Mouse (Mus musculus) MEL (cell line): ENCODE measurements at regions not wholly inside any gene's neighbourhood (a gene's known extent, or its start where the extent isn't known, plus 50 kb on each side); places are given as distances from the start of the nearest gene placed in this dataset.

ENCODE experiments used
- DNase-seq: peaks from one replicate; pipeline ENCODE4 v3.0.0; 2011; ENCODE audit warnings: low read depth, low spot score
- H3K27ac ChIP-seq: 2 replicates; pipeline ENCODE4 v1.5.1; 2012; ENCODE audit warnings: low read depth, mild to moderate bottlenecking, control low read depth, low read length, moderate library complexity; ENCODE audit not compliant: control insufficient read depth
- H3K27me3 ChIP-seq, 2 experiments: fragments of 150-350 bp in 1 of 2; sonication (generic) in 1 of 2; 2 replicates each; pipeline ENCODE4 v1.6.1; 2012; ENCODE audit warnings: low read length in 2 of 2, mild to moderate bottlenecking in 2 of 2, improper control_type of control experiment in 1 of 2, moderate library complexity in 1 of 2; ENCODE audit not compliant: insufficient read depth in 2 of 2, control insufficient read depth in 1 of 2
- H3K36me3 ChIP-seq, 2 experiments: 2 replicates each; pipeline ENCODE4 v1.6.1; 2012 to 2014; ENCODE audit warnings: low read length in 2 of 2, improper control_type of control experiment in 1 of 2, inconsistent platforms in 1 of 2, mild to moderate bottlenecking in 1 of 2; ENCODE audit not compliant: insufficient read depth in 2 of 2, control insufficient read depth in 1 of 2
- H3K4me1 ChIP-seq, 2 experiments: fragments of 150-350 bp in 1 of 2; sonication (generic) in 1 of 2; 2 replicates each; pipeline ENCODE4 v1.6.1; 2012; ENCODE audit warnings: low read length in 2 of 2, improper control_type of control experiment in 1 of 2, mild to moderate bottlenecking in 1 of 2; ENCODE audit not compliant: insufficient read depth in 2 of 2, control insufficient read depth in 1 of 2
- H3K4me3 ChIP-seq, 2 experiments: fragments of 150-350 bp in 1 of 2; sonication (generic) in 1 of 2; 2 replicates each; pipeline ENCODE4 v1.5.1; 2012; ENCODE audit warnings: low read depth in 2 of 2, low read length in 2 of 2, mild to moderate bottlenecking in 2 of 2, moderate library complexity in 2 of 2, control low read depth in 1 of 2, improper control_type of control experiment in 1 of 2; ENCODE audit not compliant: control insufficient read depth in 1 of 2, insufficient read depth in 1 of 2
- H3K79me2 ChIP-seq: 2 replicates; pipeline ENCODE4 v1.6.1; 2012; ENCODE audit warnings: mild to moderate bottlenecking, low read length, moderate library complexity; ENCODE audit not compliant: control insufficient read depth, poor library complexity, insufficient read depth
- H3K9ac ChIP-seq: 2 replicates; pipeline ENCODE4 v1.6.1; 2012; ENCODE audit warnings: low read depth, mild to moderate bottlenecking, control low read depth, low read length, moderate library complexity; ENCODE audit not compliant: control insufficient read depth, poor library complexity, severe bottlenecking
- H3K9me3 ChIP-seq: fragments of 150-350 bp; sonication (generic); replicated peaks from 2 replicates; pipeline ENCODE4 v1.6.1; 2012; ENCODE audit warnings: mild to moderate bottlenecking, low read length, improper control_type of control experiment, moderate library complexity; ENCODE audit not compliant: insufficient read depth
- BHLHE40 ChIP-seq: IDR thresholded peaks from 2 replicates; pipeline ENCODE4 v1.6.1; 2012; ENCODE audit warnings: low read depth, mild to moderate bottlenecking, inconsistent platforms, low read length, improper control_type of control experiment, borderline replicate concordance
- CHD1 ChIP-seq: IDR thresholded peaks from 2 replicates; pipeline ENCODE4 v1.6.1; 2012; ENCODE audit warnings: low read depth, mild to moderate bottlenecking, inconsistent platforms, low read length, improper control_type of control experiment
- CHD2 ChIP-seq: IDR thresholded peaks from 2 replicates; pipeline ENCODE4 v1.6.1; 2011; ENCODE audit warnings: low read length, improper control_type of control experiment
- CTCF ChIP-seq, 3 experiments: IDR thresholded peaks in 2 of 3; conservative IDR thresholded peaks in 1 of 3; 2 replicates each; pipeline ENCODE4 v1.5.1; 2011 to 2012; ENCODE audit warnings: low read length in 3 of 3, low read depth in 2 of 3, mild to moderate bottlenecking in 2 of 3, improper control_type of control experiment in 1 of 3, inconsistent platforms in 1 of 3, mixed read lengths in 1 of 3, moderate library complexity in 1 of 3; ENCODE audit not compliant: control insufficient read depth in 1 of 3, insufficient read depth in 1 of 3, poor library complexity in 1 of 3, severe bottlenecking in 1 of 3
- ELF1 ChIP-seq: IDR thresholded peaks from 2 replicates; pipeline ENCODE4 v1.6.1; 2014; ENCODE audit warnings: low read depth, mild to moderate bottlenecking, inconsistent platforms, low read length, improper control_type of control experiment, moderate library complexity
- ETS1 ChIP-seq: IDR thresholded peaks from 2 replicates; pipeline ENCODE4 v1.6.1; 2012; ENCODE audit warnings: low read depth, mild to moderate bottlenecking, inconsistent platforms, low read length, improper control_type of control experiment, moderate library complexity
- GABPA ChIP-seq: IDR thresholded peaks from 2 replicates; pipeline ENCODE4 v1.6.1; 2012; ENCODE audit warnings: low read depth, mild to moderate bottlenecking, inconsistent platforms, low read length, improper control_type of control experiment, moderate library complexity
- GATA1 ChIP-seq: IDR thresholded peaks from 2 replicates; pipeline ENCODE4 v1.6.1; 2011; ENCODE audit warnings: low read depth, low read length, improper control_type of control experiment
- HCFC1 ChIP-seq: IDR thresholded peaks from 2 replicates; pipeline ENCODE4 v1.6.1; 2012; ENCODE audit warnings: low read depth, mild to moderate bottlenecking, inconsistent platforms, low read length, improper control_type of control experiment, moderate library complexity
- JUND ChIP-seq: IDR thresholded peaks from 2 replicates; pipeline ENCODE4 v1.6.1; 2011; ENCODE audit warnings: low read depth, mild to moderate bottlenecking, improper control_type of control experiment, low read length
- KAT2A ChIP-seq: conservative IDR thresholded peaks from 2 replicates; pipeline ENCODE4 v1.6.1; 2012; ENCODE audit warnings: low read depth, low read length, improper control_type of control experiment, inconsistent platforms
- MEF2A ChIP-seq: IDR thresholded peaks from 2 replicates; pipeline ENCODE4 v1.6.1; 2014; ENCODE audit warnings: low read depth, mild to moderate bottlenecking, inconsistent platforms, low read length, improper control_type of control experiment; ENCODE audit not compliant: poor library complexity, insufficient replicate concordance, severe bottlenecking; ENCODE audit errors: extremely low read depth
- MYB ChIP-seq: IDR thresholded peaks from 2 replicates; pipeline ENCODE4 v1.6.1; 2011; ENCODE audit warnings: mild to moderate bottlenecking, low read depth, low read length, improper control_type of control experiment
- MYC ChIP-seq: IDR thresholded peaks from 2 replicates; pipeline ENCODE4 v1.6.1; 2011; ENCODE audit warnings: low read depth, mild to moderate bottlenecking, low read length, improper control_type of control experiment, moderate library complexity
- NELFE ChIP-seq: IDR thresholded peaks from 2 replicates; pipeline ENCODE4 v1.6.1; 2011; ENCODE audit warnings: low read depth, low read length, improper control_type of control experiment
- POLR2A ChIP-seq, 2 experiments: IDR thresholded peaks; 2 replicates each; pipeline ENCODE4 v1.6.1; 2011 to 2012; ENCODE audit warnings: low read length in 2 of 2, mild to moderate bottlenecking in 2 of 2, control low read depth in 1 of 2, improper control_type of control experiment in 1 of 2, low read depth in 1 of 2, moderate library complexity in 1 of 2; ENCODE audit not compliant: control insufficient read depth in 1 of 2, insufficient read depth in 1 of 2, poor library complexity in 1 of 2
- POLR2AphosphoS5 ChIP-seq: IDR thresholded peaks from 2 replicates; pipeline ENCODE4 v1.6.1; 2012; ENCODE audit warnings: low read depth, borderline replicate concordance, mild to moderate bottlenecking, inconsistent platforms, low read length, moderate library complexity, mixed read lengths
- RAD21 ChIP-seq: IDR thresholded peaks from 2 replicates; pipeline ENCODE4 v1.6.1; 2011; ENCODE audit warnings: mild to moderate bottlenecking, low read depth, low read length, improper control_type of control experiment
- RCOR1 ChIP-seq: IDR thresholded peaks from 2 replicates; pipeline ENCODE4 v1.6.1; 2012; ENCODE audit warnings: low read depth, mild to moderate bottlenecking, inconsistent platforms, low read length, improper control_type of control experiment
- SMC3 ChIP-seq: IDR thresholded peaks from 2 replicates; pipeline ENCODE4 v1.6.1; 2011; ENCODE audit warnings: low read depth, low read length, improper control_type of control experiment
- TAL1 ChIP-seq: IDR thresholded peaks from 2 replicates; pipeline ENCODE4 v1.6.1; 2012; ENCODE audit warnings: mild to moderate bottlenecking, inconsistent platforms, low read length, moderate library complexity, mixed read lengths
- UBTF ChIP-seq: IDR thresholded peaks from 2 replicates; pipeline ENCODE4 v1.6.1; 2012; ENCODE audit warnings: low read depth, mild to moderate bottlenecking, inconsistent platforms, low read length, improper control_type of control experiment, moderate library complexity, borderline replicate concordance; ENCODE audit not compliant: insufficient read depth
- USF1 ChIP-seq: IDR thresholded peaks from 2 replicates; pipeline ENCODE4 v1.6.1; 2014; ENCODE audit warnings: low read depth, mild to moderate bottlenecking, inconsistent platforms, low read length, improper control_type of control experiment, moderate library complexity
- USF2 ChIP-seq, 2 experiments: IDR thresholded peaks; 2 replicates each; pipeline ENCODE4 v1.6.1; 2011 to 2012; ENCODE audit warnings: improper control_type of control experiment in 2 of 2, low read length in 2 of 2, borderline replicate concordance in 1 of 2, inconsistent platforms in 1 of 2, low read depth in 1 of 2, mild to moderate bottlenecking in 1 of 2; ENCODE audit not compliant: insufficient read depth in 1 of 2
- ZC3H11A ChIP-seq: IDR thresholded peaks from 2 replicates; pipeline ENCODE4 v1.6.1; 2012; ENCODE audit warnings: low read depth, mild to moderate bottlenecking, inconsistent platforms, low read length, improper control_type of control experiment
- ZKSCAN1 ChIP-seq: IDR thresholded peaks from 2 replicates; pipeline ENCODE4 v1.6.1; 2012; ENCODE audit warnings: low read depth, mild to moderate bottlenecking, inconsistent platforms, low read length, improper control_type of control experiment, moderate library complexity
- ZMIZ1 ChIP-seq: IDR thresholded peaks from 2 replicates; pipeline ENCODE4 v1.6.1; 2012; ENCODE audit warnings: low read depth, mild to moderate bottlenecking, inconsistent platforms, low read length, improper control_type of control experiment, moderate library complexity
- ZNF384 ChIP-seq: IDR thresholded peaks from 2 replicates; pipeline ENCODE4 v1.6.1; 2012; ENCODE audit warnings: low read depth, mild to moderate bottlenecking, inconsistent platforms, low read length, improper control_type of control experiment

DNA sequence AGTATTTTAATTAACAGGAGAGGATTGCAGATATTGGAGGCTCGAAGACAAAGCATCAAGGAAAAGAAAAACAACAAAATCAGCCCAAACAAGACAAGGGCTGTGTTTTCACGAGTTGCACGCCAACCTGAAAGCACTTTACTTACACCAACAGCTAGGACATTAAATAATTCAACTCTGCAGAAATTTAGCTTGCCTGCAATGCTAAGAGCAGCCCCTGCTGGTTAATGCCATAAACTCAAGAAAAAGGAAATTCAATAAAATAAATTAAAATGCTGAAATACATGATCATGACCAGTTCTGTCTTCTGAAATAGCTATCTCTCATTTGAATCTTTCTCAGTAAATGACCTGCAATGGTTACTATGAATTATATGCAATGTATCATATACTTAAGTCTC, 271.7 kb upstream of the Robo2 start:
- Histone ChIP-seq H3K36me3 (no peaks in the 10 kb centered on the region), H3K4me3 (no peak overlapping the region), H3K27me3 (no peaks in the 10 kb centered on the region), H3K79me2 (no peaks in the 10 kb centered on the region), H3K27ac (no peak overlapping the region), H3K9ac (no peak overlapping the region), H3K9me3 (no peaks in the 10 kb centered on the region), H3K4me1 (no peaks in the 10 kb centered on the region)
- TF ChIP-seq POLR2AphosphoS5: no peak
- TF ChIP-seq USF1: no peak
- TF ChIP-seq MYB: no peak
- no peak for TF ChIP-seq ZKSCAN1
- no peak for TF ChIP-seq ZNF384
- TF ChIP-seq MEF2A: no peak
- TF ChIP-seq CHD2: no peak
- TF ChIP-seq RAD21: peak; percentile 43
- TF ChIP-seq GATA1: no peak
- TF ChIP-seq ELF1: no peak
- no peak for TF ChIP-seq BHLHE40
- no peak for TF ChIP-seq UBTF
- peak; percentile 47 for TF ChIP-seq SMC3
- no peak for TF ChIP-seq POLR2A (IDR thresholded peaks at IDR 0.05; ENCODE audit: control insufficient read depth in 1 of 2, insufficient read depth in 1 of 2, low read depth in 1 of 2, low read length in 2 of 2, poor library complexity in 1 of 2)
- no peak for TF ChIP-seq USF2 (IDR thresholded peaks at IDR 0.05; ENCODE audit: borderline replicate concordance in 1 of 2, insufficient read depth in 1 of 2, low read depth in 1 of 2, low read length in 2 of 2)
- no peak for TF ChIP-seq ETS1
- no peak for TF ChIP-seq HCFC1
- TF ChIP-seq GABPA: no peak
- peak; percentile 39; the same call in 1 of the 2 replicates for TF ChIP-seq ZC3H11A
- no peak for TF ChIP-seq JUND
- TF ChIP-seq CHD1: no peak
- no peak for TF ChIP-seq RCOR1
- TF ChIP-seq KAT2A: no peak
- TF ChIP-seq TAL1: no peak
- no peak for TF ChIP-seq MYC
- no peak for TF ChIP-seq NELFE
- peak in 1 of 3 experiments; percentile 31; a peak in 2 of 6 replicates for TF ChIP-seq CTCF (IDR thresholded peaks at IDR 0.05 in 2 of 3, conservative IDR thresholded peaks at IDR 0.05 in 1 of 3; ENCODE audit: control insufficient read depth in 1 of 3, insufficient read depth in 1 of 3, low read depth in 2 of 3, low read length in 3 of 3, poor library complexity in 1 of 3, severe bottlenecking in 1 of 3)
- TF ChIP-seq ZMIZ1: no peak
- no peak for DNase-seq
